Mouse (Mus musculus): Measurements from ENCODE around the gene Retreg1. TPM values are rescaled to one million over a fixed set of nuclear protein-coding genes. Genes with fewer than 3 reads are reported as not detected.

Gene Retreg1
- polyA plus RNA-seq, 1 experiment from 2014 or later, result 15.3 TPM

GRCm38 (mm10) chr15:25884416-25884958, 41.5 kb downstream of the Retreg1 start:
- Histone ChIP-seq H3K4me1 (replicated peaks; ENCODE audit: control insufficient read depth, insufficient read depth, low read length) (no peaks in the 10 kb centered on the region), H3K27ac (no peak overlapping the region), H3K27me3 (ENCODE audit: control insufficient read depth, insufficient read depth, low read length) (no peaks in the 10 kb centered on the region), H3K4me2 (replicated peaks) (no peak overlapping the region), H3K36me3 (replicated peaks; ENCODE audit: control insufficient read depth, insufficient read depth) (no peaks in the 10 kb centered on the region), H3K9ac (no peak overlapping the region), H3K9me3 (ENCODE audit: control insufficient read depth, low read length) (0 out of 2 replicates have a peak, but pooled peaks cover 6% of the 10 kb centered on the region), H3K4me3 (replicated peaks; ENCODE audit: low read length) (no peak overlapping the region)
- DNase-seq (ENCODE audit: low spot score) (no peak), ATAC-seq (ENCODE audit: low FRiP score) (no peak)
- WGBS, result 88% methylated on average over 14 of the region's 14 CpGs

- 72% methylated on average over 6 of the region's 6 CpGs for WGBS
- Histone ChIP-seq H3K9me3 (ENCODE audit: control insufficient read depth, low read length) (0 out of 2 replicates have a peak, but pooled peaks cover 6% of the 10 kb centered on the region), H3K4me2 (replicated peaks) (no peak overlapping the region), H3K4me3 (replicated peaks; ENCODE audit: low read length) (no peak overlapping the region), H3K27me3 (ENCODE audit: control insufficient read depth, insufficient read depth, low read length) (no peaks in the 10 kb centered on the region), H3K9ac (no peak overlapping the region), H3K4me1 (replicated peaks; ENCODE audit: control insufficient read depth, insufficient read depth, low read length) (no peaks in the 10 kb centered on the region), H3K27ac (no peak overlapping the region), H3K36me3 (replicated peaks; ENCODE audit: control insufficient read depth, insufficient read depth) (no peaks in the 10 kb centered on the region)
- DNase-seq (ENCODE audit: low spot score), result peak; percentile 55
- ATAC-seq (ENCODE audit: low FRiP score), result peak; percentile 75
Measured at GRCm38 (mm10) chr15:25886581-25887011, 43.6 kb downstream of the Retreg1 start.

- Histone ChIP-seq H3K9ac (no peak overlapping the region), H3K9me3 (ENCODE audit: control insufficient read depth, low read length) (0 out of 2 replicates have a peak, but pooled peaks cover 6% of the 10 kb centered on the region), H3K4me2 (replicated peaks) (no peak overlapping the region), H3K4me3 (replicated peaks; ENCODE audit: low read length) (no peak overlapping the region), H3K27ac (no peak overlapping the region), H3K27me3 (ENCODE audit: control insufficient read depth, insufficient read depth, low read length) (no peaks in the 10 kb centered on the region), H3K36me3 (replicated peaks; ENCODE audit: control insufficient read depth, insufficient read depth) (no peaks in the 10 kb centered on the region), H3K4me1 (replicated peaks; ENCODE audit: control insufficient read depth, insufficient read depth, low read length) (no peaks in the 10 kb centered on the region)
- WGBS, result 93% methylated on average over 5 of the region's 5 CpGs
- ATAC-seq (ENCODE audit: low FRiP score) (no peak), DNase-seq (ENCODE audit: low spot score) (no peak)
Measured at GRCm38 (mm10) chr15:25889927-25890326, 46.9 kb downstream of the Retreg1 start.

- H3K36me3 ChIP-seq (replicated peaks; ENCODE audit: control insufficient read depth, insufficient read depth), result no peaks in the 10 kb centered on the region
- no peaks in the 10 kb centered on the region for H3K4me1 ChIP-seq (replicated peaks; ENCODE audit: control insufficient read depth, insufficient read depth, low read length)
- no peaks in the 10 kb centered on the region for H3K27me3 ChIP-seq (ENCODE audit: control insufficient read depth, insufficient read depth, low read length)
- WGBS, result 86% methylated on average over 11 of the region's 11 CpGs
- H3K27ac ChIP-seq, result no peak overlapping the region
- ATAC-seq (ENCODE audit: low FRiP score) (no peak), DNase-seq (ENCODE audit: low spot score) (no peak)
- no peak overlapping the region for H3K4me3 ChIP-seq (replicated peaks; ENCODE audit: low read length)
- H3K4me2 ChIP-seq (replicated peaks), result no peak overlapping the region
- no peak overlapping the region for H3K9ac ChIP-seq
- H3K9me3 ChIP-seq (ENCODE audit: control insufficient read depth, low read length), result 0 out of 2 replicates have a peak, but pooled peaks cover 6% of the 10 kb centered on the region
Measured at GRCm38 (mm10) chr15:25891556-25891955, 48.6 kb downstream of the Retreg1 start.

- Histone ChIP-seq H3K4me1 (replicated peaks; ENCODE audit: control insufficient read depth, insufficient read depth, low read length) (no peaks in the 10 kb centered on the region), H3K4me3 (replicated peaks; ENCODE audit: low read length) (no peak overlapping the region), H3K27me3 (ENCODE audit: control insufficient read depth, insufficient read depth, low read length) (no peaks in the 10 kb centered on the region), H3K9me3 (ENCODE audit: control insufficient read depth, low read length) (0 out of 2 replicates have a peak, but pooled peaks cover 2% of the 10 kb centered on the region), H3K4me2 (replicated peaks) (no peak overlapping the region), H3K9ac (no peak overlapping the region), H3K27ac (0 out of 2 replicates have a peak overlapping the region, but pooled peaks have one; percentile 32), H3K36me3 (replicated peaks; ENCODE audit: control insufficient read depth, insufficient read depth) (no peaks in the 10 kb centered on the region)
- no peak for DNase-seq (ENCODE audit: low spot score)
- peak; percentile 57; the same call in 1 of the 2 replicates for ATAC-seq (ENCODE audit: low FRiP score)
- 16% methylated on average over 2 of the region's 2 CpGs for WGBS
Measured at GRCm38 (mm10) chr15:25893327-25893726, 50.3 kb downstream of the Retreg1 start.

GRCm38 (mm10) chr15:25896783-25897182, 53.8 kb downstream of the Retreg1 start:
- no peak overlapping the region for H3K27ac ChIP-seq
- H3K9ac ChIP-seq, result no peak overlapping the region
- WGBS, result 93% methylated on average over 4 of the region's 4 CpGs
- no peak overlapping the region for H3K4me3 ChIP-seq (replicated peaks; ENCODE audit: low read length)
- no peaks in the 10 kb centered on the region for H3K4me1 ChIP-seq (replicated peaks; ENCODE audit: control insufficient read depth, insufficient read depth, low read length)
- ATAC-seq (ENCODE audit: low FRiP score) (no peak), DNase-seq (ENCODE audit: low spot score) (no peak)
- H3K9me3 ChIP-seq (ENCODE audit: control insufficient read depth, low read length), result no peaks in the 10 kb centered on the region
- H3K27me3 ChIP-seq (ENCODE audit: control insufficient read depth, insufficient read depth, low read length), result no peaks in the 10 kb centered on the region
- H3K4me2 ChIP-seq (replicated peaks), result no peak overlapping the region
- no peaks in the 10 kb centered on the region for H3K36me3 ChIP-seq (replicated peaks; ENCODE audit: control insufficient read depth, insufficient read depth)

GRCm38 (mm10) chr15:25897617-25898016, 54.6 kb downstream of the Retreg1 start:
- Histone ChIP-seq H3K27me3 (ENCODE audit: control insufficient read depth, insufficient read depth, low read length) (no peaks in the 10 kb centered on the region), H3K4me2 (replicated peaks) (no peak overlapping the region), H3K9me3 (ENCODE audit: control insufficient read depth, low read length) (no peaks in the 10 kb centered on the region), H3K4me3 (replicated peaks; ENCODE audit: low read length) (no peak overlapping the region), H3K27ac (no peak overlapping the region), H3K9ac (no peak overlapping the region), H3K4me1 (replicated peaks; ENCODE audit: control insufficient read depth, insufficient read depth, low read length) (no peaks in the 10 kb centered on the region), H3K36me3 (replicated peaks; ENCODE audit: control insufficient read depth, insufficient read depth) (no peaks in the 10 kb centered on the region)
- DNase-seq (ENCODE audit: low spot score) (no peak), ATAC-seq (ENCODE audit: low FRiP score) (no peak)
- WGBS, result 85% methylated on average over 12 of the region's 12 CpGs

- no peak overlapping the region for H3K4me3 ChIP-seq (replicated peaks; ENCODE audit: low read length)
Measured at GRCm38 (mm10) chr15:25899021-25899420, 56.0 kb downstream of the Retreg1 start.

GRCm38 (mm10) chr15:25900540-25900939, 57.6 kb downstream of the Retreg1 start:
- 6% methylated on average over 7 of the region's 7 CpGs for WGBS
- Histone ChIP-seq H3K4me2 (replicated peaks) (no peak overlapping the region), H3K4me3 (replicated peaks; ENCODE audit: low read length) (no peak overlapping the region)

More at GRCm38 (mm10) chr15:25899021-25899420, 56.0 kb downstream of the Retreg1 start:
- ATAC-seq (ENCODE audit: low FRiP score) (no peak), DNase-seq (ENCODE audit: low spot score) (no peak)
- 35% methylated on average over 5 of the region's 5 CpGs for WGBS
- H3K9ac ChIP-seq, result no peak overlapping the region
- no peaks in the 10 kb centered on the region for H3K4me1 ChIP-seq (replicated peaks; ENCODE audit: control insufficient read depth, insufficient read depth, low read length)
- H3K27ac ChIP-seq, result no peak overlapping the region
- no peaks in the 10 kb centered on the region for H3K27me3 ChIP-seq (ENCODE audit: control insufficient read depth, insufficient read depth, low read length)
- no peaks in the 10 kb centered on the region for H3K36me3 ChIP-seq (replicated peaks; ENCODE audit: control insufficient read depth, insufficient read depth)
- no peaks in the 10 kb centered on the region for H3K9me3 ChIP-seq (ENCODE audit: control insufficient read depth, low read length)
- no peak overlapping the region for H3K4me2 ChIP-seq (replicated peaks)

More at GRCm38 (mm10) chr15:25900540-25900939, 57.6 kb downstream of the Retreg1 start:
- Histone ChIP-seq H3K9ac (no peak overlapping the region), H3K9me3 (ENCODE audit: control insufficient read depth, low read length) (no peaks in the 10 kb centered on the region), H3K36me3 (replicated peaks; ENCODE audit: control insufficient read depth, insufficient read depth) (no peaks in the 10 kb centered on the region), H3K27me3 (ENCODE audit: control insufficient read depth, insufficient read depth, low read length) (no peaks in the 10 kb centered on the region), H3K27ac (no peak overlapping the region), H3K4me1 (replicated peaks; ENCODE audit: control insufficient read depth, insufficient read depth, low read length) (no peaks in the 10 kb centered on the region)
- ATAC-seq (ENCODE audit: low FRiP score), result no peak
- peak; percentile 61 for DNase-seq (ENCODE audit: low spot score)

Data from hindbrain, embryonic 14.5 days (tissue).